Mouse (Mus musculus): Measurements from ENCODE around the gene Slc22a30.
"Not testable (repeated sequence)": the region's sequence is repeated elsewhere in the genome, so short reads cannot be mapped to it uniquely, and the experiment has no call there.

Gene Slc22a30

DNA sequence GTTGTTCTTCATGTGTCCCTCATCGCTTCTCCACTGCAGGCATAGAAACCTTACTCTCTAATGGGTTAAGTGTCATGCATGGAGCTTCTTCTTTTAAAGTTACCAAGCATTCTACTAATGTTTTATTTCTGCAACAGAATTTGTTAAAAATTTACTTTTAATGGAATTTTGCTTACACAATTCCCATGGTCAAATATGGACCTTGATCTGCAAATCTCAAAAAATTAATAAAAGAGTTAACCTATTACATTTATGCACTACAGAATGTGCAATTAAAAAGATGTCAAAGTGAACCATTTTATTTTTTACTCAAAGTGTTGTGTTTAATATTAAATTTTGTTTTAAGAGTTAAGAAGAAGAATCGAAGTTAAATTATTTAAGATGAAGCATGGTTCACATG is at the start of gene Slc22a30:
Gene Slc22a30 (minus strand): TSS at position 101 of the 400 bp plus-strand sequence.
- not testable (repeated sequence) for DNase-seq (ENCODE audit: low read depth, low spot score)

DNA sequence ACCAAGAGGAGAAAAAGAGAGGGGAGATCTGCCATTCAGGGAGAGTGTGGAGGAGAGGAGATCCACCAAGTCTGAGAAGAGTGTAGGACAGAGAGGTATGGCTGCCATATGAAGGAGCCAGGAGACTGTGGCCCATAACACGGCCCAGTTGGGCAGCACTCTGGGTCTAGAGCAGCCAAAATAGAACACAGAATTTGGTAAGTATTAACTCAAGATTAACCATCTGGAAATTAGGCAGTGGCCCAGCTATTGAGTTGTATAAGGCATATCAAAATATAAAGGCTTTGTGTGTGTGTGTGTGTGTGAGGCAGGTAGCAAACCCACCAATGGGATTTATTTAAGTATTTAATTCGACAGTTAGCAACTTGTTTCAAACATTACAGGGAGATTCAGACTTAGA is 43.4 kb upstream of the Slc22a30 start:
- DNase-seq (ENCODE audit: low read depth, low spot score) = no peak

DNA sequence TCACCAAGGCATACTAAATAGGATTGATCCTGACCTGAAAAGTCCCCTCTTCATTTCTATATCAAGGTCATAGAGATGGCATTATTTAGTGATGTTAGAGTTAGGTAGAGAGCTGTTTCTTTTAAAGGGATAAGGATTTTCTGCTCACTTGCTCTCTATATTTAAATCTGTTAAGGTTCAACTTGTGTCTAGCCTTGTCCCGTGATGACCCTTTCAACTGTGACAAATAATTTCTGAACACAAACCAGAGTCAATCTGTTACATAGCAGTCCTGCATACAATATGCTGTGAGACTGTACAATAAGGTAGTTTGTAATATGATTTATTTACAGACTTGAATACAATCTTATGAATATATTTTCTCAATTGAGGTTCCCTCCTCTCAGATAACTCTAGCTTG is 42.6 kb upstream of the Slc22a30 start:
- DNase-seq (ENCODE audit: low read depth, low spot score) = no peak

DNA sequence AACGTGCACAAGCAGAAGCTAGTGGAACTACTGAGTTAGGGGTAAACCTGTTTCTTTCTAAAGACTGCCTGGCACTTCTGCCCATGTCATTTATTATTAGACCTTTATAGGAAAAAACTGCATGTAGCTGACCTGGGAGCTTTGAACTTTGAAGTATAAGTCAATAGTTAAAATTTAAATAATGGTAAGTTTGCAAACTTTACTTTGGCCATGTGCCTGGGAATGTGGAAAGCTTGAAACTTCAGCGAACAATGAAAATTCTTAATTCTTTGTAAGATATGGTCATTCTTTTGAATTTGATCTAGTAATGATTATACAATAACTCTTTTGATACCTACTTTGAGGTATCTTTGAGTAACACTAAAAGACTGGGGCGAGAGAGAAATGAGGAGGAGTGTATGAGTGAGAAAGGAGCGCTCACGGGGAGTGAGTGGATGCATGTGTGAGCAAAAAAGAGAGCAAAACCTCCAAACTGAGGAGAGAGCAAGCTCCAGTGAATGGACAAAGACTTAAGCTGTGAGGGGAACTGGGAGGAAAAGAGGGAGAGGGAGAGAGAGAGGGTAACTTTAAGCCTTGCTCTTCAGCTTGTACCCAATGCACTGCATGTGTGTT is 26.2 kb upstream of the Slc22a30 start:
- no peak for DNase-seq (ENCODE audit: low read depth, low spot score)

DNA sequence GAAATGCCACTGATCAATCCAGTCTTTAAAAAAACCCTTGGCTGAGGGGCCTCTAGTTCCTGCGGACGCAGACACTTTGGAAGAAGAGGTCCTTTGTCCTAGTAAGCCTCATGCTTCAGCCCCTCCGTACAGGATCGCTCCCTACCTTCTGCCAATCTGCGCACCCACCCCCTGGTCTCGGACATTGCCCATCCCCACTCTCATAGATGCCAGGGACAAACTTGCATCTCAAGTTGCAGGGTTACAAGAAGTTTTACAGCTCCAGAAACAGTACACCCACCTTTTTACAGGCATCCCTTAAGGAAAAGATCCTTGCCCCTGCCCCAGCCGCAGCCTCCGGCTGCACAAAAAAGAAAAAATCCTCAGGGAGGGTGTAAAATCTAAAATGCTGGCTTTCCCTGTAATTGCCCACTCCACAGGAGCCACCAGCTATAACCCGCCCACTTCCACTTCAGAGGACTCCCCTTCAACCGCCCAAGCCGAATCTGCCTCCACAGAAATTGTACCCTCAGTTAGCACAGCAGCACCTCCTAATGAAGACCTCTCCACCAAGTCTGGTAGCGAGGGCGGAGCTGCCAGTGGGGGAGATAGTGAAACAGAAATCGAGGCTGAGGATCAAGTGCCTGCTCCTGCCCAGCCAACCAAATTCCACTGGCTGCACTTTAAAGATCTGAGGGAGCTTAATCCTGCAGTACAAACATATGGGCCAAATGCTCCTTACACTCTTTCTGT is 2.5 kb upstream of the Slc22a30 start:
- not testable (repeated sequence) for DNase-seq (ENCODE audit: low read depth, low spot score)

Measured in 3T3-L1 (cell line).